Mouse (Mus musculus): ENCODE results near the gene Gdap2. TPM values are rescaled to one million over a fixed set of nuclear protein-coding genes. Genes with fewer than 3 reads are reported as not detected.

Gdap2 gene
- total RNA-seq (2014; rRNA removed) (24.2 and 33.0 TPM in 2 replicates), polyA plus RNA-seq (2012; rRNA removed) (21.1 and 21.9 TPM in 2 replicates)

- H3K79me2 ChIP-seq (ENCODE audit: control insufficient read depth, insufficient read depth, low read length), result peaks cover 23% of the 10 kb centered on the region
- H3K4me1 ChIP-seq (ENCODE audit: control insufficient read depth, insufficient read depth, low read length), result peaks cover 26% of the 10 kb centered on the region
- H3K4me3 ChIP-seq (ENCODE audit: insufficient read depth, low read depth, low read length), result peak within 1 kb of the TSS; percentile 82
- peaks cover 21% of the 10 kb centered on the region for H3K36me3 ChIP-seq (ENCODE audit: control insufficient read depth, insufficient read depth, low read length)
- peak within 1 kb of the TSS; percentile 71 for H3K27ac ChIP-seq (replicated peaks; ENCODE audit: insufficient read depth, low read depth, low read length)
- under 1% methylated on average over 55 of the region's 55 CpGs for WGBS
- H3K27me3 ChIP-seq (ENCODE audit: control insufficient read depth, insufficient read depth, low read length), result no peaks in the 10 kb centered on the region
- TF ChIP-seq CTCF (IDR thresholded peaks at IDR 0.05; ENCODE audit: low read depth, low read length) (no peak), POLR2A (IDR thresholded peaks at IDR 0.05; ENCODE audit: extremely low read depth, insufficient read depth, low read length) (peak; percentile 98)
- H3K9ac ChIP-seq (ENCODE audit: low read depth, low read length), result peak within 1 kb of the TSS; percentile 86
- DNase-seq (ENCODE audit: extremely low read depth, low read depth, low spot score), result peak; percentile 91
Observed at GRCm38 (mm10) chr3:100162315-100163105, at the start of gene Gdap2, which contains the start of gene Wdr3. Gene Gdap2, plus strand, starts transcription at chr3:100162381. Gene Wdr3, minus strand, starts transcription at chr3:100162407.

- no peaks in the 10 kb centered on the region for H3K27me3 ChIP-seq (ENCODE audit: control insufficient read depth, insufficient read depth, low read length)
- 76% methylated on average over 2 of the region's 2 CpGs for WGBS
- H3K79me2 ChIP-seq (ENCODE audit: control insufficient read depth, insufficient read depth, low read length), result no peaks in the 10 kb centered on the region
- no peaks in the 10 kb centered on the region for H3K4me1 ChIP-seq (ENCODE audit: control insufficient read depth, insufficient read depth, low read length)
- H3K27ac ChIP-seq (replicated peaks; ENCODE audit: insufficient read depth, low read depth, low read length), result no peak overlapping the region
- TF ChIP-seq POLR2A (IDR thresholded peaks at IDR 0.05; ENCODE audit: extremely low read depth, insufficient read depth, low read length) (no peak), CTCF (IDR thresholded peaks at IDR 0.05; ENCODE audit: low read depth, low read length) (no peak)
- no peak for DNase-seq (ENCODE audit: extremely low read depth, low read depth, low spot score)
- H3K36me3 ChIP-seq (ENCODE audit: control insufficient read depth, insufficient read depth, low read length), result no peaks in the 10 kb centered on the region
- no peak overlapping the region for H3K9ac ChIP-seq (ENCODE audit: low read depth, low read length)
- H3K4me3 ChIP-seq (ENCODE audit: insufficient read depth, low read depth, low read length), result no peak overlapping the region
Observed at GRCm38 (mm10) chr3:100118681-100119080, 43.5 kb upstream of the Gdap2 start.

GRCm38 (mm10) chr3:100121961-100122360 lies 40.2 kb upstream of the Gdap2 start:
- DNase-seq (ENCODE audit: extremely low read depth, low read depth, low spot score), result no peak
- no peaks in the 10 kb centered on the region for H3K79me2 ChIP-seq (ENCODE audit: control insufficient read depth, insufficient read depth, low read length)
- no peaks in the 10 kb centered on the region for H3K4me1 ChIP-seq (ENCODE audit: control insufficient read depth, insufficient read depth, low read length)
- no peaks in the 10 kb centered on the region for H3K27me3 ChIP-seq (ENCODE audit: control insufficient read depth, insufficient read depth, low read length)
- H3K4me3 ChIP-seq (ENCODE audit: insufficient read depth, low read depth, low read length), result no peak overlapping the region
- H3K36me3 ChIP-seq (ENCODE audit: control insufficient read depth, insufficient read depth, low read length), result no peaks in the 10 kb centered on the region
- no peak overlapping the region for H3K9ac ChIP-seq (ENCODE audit: low read depth, low read length)
- no peak overlapping the region for H3K27ac ChIP-seq (replicated peaks; ENCODE audit: insufficient read depth, low read depth, low read length)
- 65% methylated on average over 2 of the region's 2 CpGs for WGBS
- TF ChIP-seq POLR2A (IDR thresholded peaks at IDR 0.05; ENCODE audit: extremely low read depth, insufficient read depth, low read length) (no peak), CTCF (IDR thresholded peaks at IDR 0.05; ENCODE audit: low read depth, low read length) (no peak)

GRCm38 (mm10) chr3:100122445-100122844 lies 39.7 kb upstream of the Gdap2 start:
- 83% methylated on average over 1 of the region's 1 CpGs for WGBS
- no peak for DNase-seq (ENCODE audit: extremely low read depth, low read depth, low spot score)
- Histone ChIP-seq H3K27me3 (ENCODE audit: control insufficient read depth, insufficient read depth, low read length) (no peaks in the 10 kb centered on the region), H3K4me1 (ENCODE audit: control insufficient read depth, insufficient read depth, low read length) (no peaks in the 10 kb centered on the region), H3K9ac (ENCODE audit: low read depth, low read length) (no peak overlapping the region), H3K27ac (replicated peaks; ENCODE audit: insufficient read depth, low read depth, low read length) (no peak overlapping the region), H3K36me3 (ENCODE audit: control insufficient read depth, insufficient read depth, low read length) (no peaks in the 10 kb centered on the region), H3K79me2 (ENCODE audit: control insufficient read depth, insufficient read depth, low read length) (no peaks in the 10 kb centered on the region), H3K4me3 (ENCODE audit: insufficient read depth, low read depth, low read length) (no peak overlapping the region)
- TF ChIP-seq CTCF (IDR thresholded peaks at IDR 0.05; ENCODE audit: low read depth, low read length), result no peak
- TF ChIP-seq POLR2A (IDR thresholded peaks at IDR 0.05; ENCODE audit: extremely low read depth, insufficient read depth, low read length), result no peak

GRCm38 (mm10) chr3:100160682-100161445 lies 1.3 kb upstream of the Gdap2 start:
- Histone ChIP-seq H3K4me3 (ENCODE audit: insufficient read depth, low read depth, low read length) (no peak overlapping the region), H3K27me3 (ENCODE audit: control insufficient read depth, insufficient read depth, low read length) (no peaks in the 10 kb centered on the region), H3K27ac (replicated peaks; ENCODE audit: insufficient read depth, low read depth, low read length) (no peak overlapping the region; the same call in 1 of the 2 replicates), H3K9ac (ENCODE audit: low read depth, low read length) (peak overlapping the region; percentile 28), H3K79me2 (ENCODE audit: control insufficient read depth, insufficient read depth, low read length) (peaks cover 14% of the 10 kb centered on the region; the same call in 1 of the 2 replicates), H3K36me3 (ENCODE audit: control insufficient read depth, insufficient read depth, low read length) (peaks cover 31% of the 10 kb centered on the region), H3K4me1 (ENCODE audit: control insufficient read depth, insufficient read depth, low read length) (peaks cover 18% of the 10 kb centered on the region)
- TF ChIP-seq POLR2A (IDR thresholded peaks at IDR 0.05; ENCODE audit: extremely low read depth, insufficient read depth, low read length), result no peak
- TF ChIP-seq CTCF (IDR thresholded peaks at IDR 0.05; ENCODE audit: low read depth, low read length), result no peak
- DNase-seq (ENCODE audit: extremely low read depth, low read depth, low spot score), result peak; percentile 61
- 66% methylated on average over 15 of the region's 15 CpGs for WGBS

All from liver, adult 2 months (tissue).